Mouse (Mus musculus) heart, embryonic 14.5 days (tissue): ENCODE data around the gene Gadd45a. TPM values are rescaled to one million over a fixed set of nuclear protein-coding genes. Genes with fewer than 3 reads are reported as not detected.

Experiments used
- ATAC-seq: fragments of 200-750 bp; cut with Nextera tagmentation; 2 replicates; pipeline ENCODE4 v1.8.0; 2017; ENCODE audit warnings: low read depth, moderate TSS enrichment; ENCODE audit not compliant: insufficient number of reproducible peaks, insufficient read depth, low FRiP score
- H3K27ac ChIP-seq, 2 experiments: fragments of 200-500 bp in 1 of 2; fragments of 300-500 bp in 1 of 2; sonication (generic) in 1 of 2; replicated peaks in 1 of 2; 2 replicates each; pipeline ENCODE4 v1.5.1; 2012 to 2014; ENCODE audit warnings: low read depth in 2 of 2, low read length in 2 of 2, control low read depth in 1 of 2, mild to moderate bottlenecking in 1 of 2, mixed read lengths in 1 of 2; ENCODE audit not compliant: control insufficient read depth in 1 of 2, insufficient read depth in 1 of 2
- H3K27me3 ChIP-seq: fragments of 300-500 bp; sonication (generic); 2 replicates; pipeline ENCODE4 v1.6.1; 2014; ENCODE audit warnings: mild to moderate bottlenecking, low read length, control low read depth; ENCODE audit not compliant: control insufficient read depth, insufficient read depth
- H3K36me3 ChIP-seq: fragments of 300-500 bp; sonication (generic); 2 replicates; pipeline ENCODE4 v1.6.1; 2014; ENCODE audit warnings: mild to moderate bottlenecking, control low read depth, low read length, mixed read lengths; ENCODE audit not compliant: control insufficient read depth, insufficient read depth
- H3K4me1 ChIP-seq, 2 experiments: fragments of 200-500 bp in 1 of 2; fragments of 300-500 bp in 1 of 2; sonication (generic) in 1 of 2; 2 replicates each; pipeline ENCODE4 v1.6.1; 2012 to 2014; ENCODE audit warnings: low read length in 2 of 2, control low read depth in 1 of 2, mixed read lengths in 1 of 2; ENCODE audit not compliant: control insufficient read depth in 2 of 2, insufficient read depth in 2 of 2
- H3K4me2 ChIP-seq: fragments of 300-500 bp; sonication (generic); 2 replicates; pipeline ENCODE4 v1.6.1; 2014; ENCODE audit warnings: mild to moderate bottlenecking, low read length
- H3K4me3 ChIP-seq, 2 experiments: fragments of 200-500 bp in 1 of 2; fragments of 300-500 bp in 1 of 2; sonication (generic) in 1 of 2; 2 replicates each; pipeline ENCODE4 v1.5.1; 2012 to 2014; ENCODE audit warnings: low read length in 2 of 2, mild to moderate bottlenecking in 2 of 2, control low read depth in 1 of 2, low read depth in 1 of 2, moderate library complexity in 1 of 2; ENCODE audit not compliant: control insufficient read depth in 1 of 2, insufficient read depth in 1 of 2
- H3K9ac ChIP-seq: fragments of 300-500 bp; sonication (generic); 2 replicates; pipeline ENCODE4 v1.6.1; 2014; ENCODE audit warnings: mild to moderate bottlenecking, low read length
- H3K9me3 ChIP-seq: fragments of 300-500 bp; sonication (generic); 2 replicates; pipeline ENCODE4 v1.6.1; 2016; ENCODE audit warnings: low read length, control low read depth; ENCODE audit not compliant: control insufficient read depth
- WGBS: fragments of 180-500 bp; shearing (Covaris S2); extraction: QIAGEN DNeasy Blood & Tissue Kit; methylation state at CpG from one replicate; pipeline ENCODE4 v1.1.7; 2014; 5-methylcytosine and 5-hydroxymethylcytosine counted together
- polyA plus RNA-seq: library from polyadenylated mRNA; unstranded; fragments of >200 nt; fragmentation: Nextera tagmentation; extraction: Ambion mirVana; gene quantifications from 2 replicates; pipeline ENCODE4 v1.2.1, GENCODE M21; 2014

Gadd45a gene
- polyA plus RNA-seq, 1 experiment from 2014 or later: 4.4 TPM

DNA sequence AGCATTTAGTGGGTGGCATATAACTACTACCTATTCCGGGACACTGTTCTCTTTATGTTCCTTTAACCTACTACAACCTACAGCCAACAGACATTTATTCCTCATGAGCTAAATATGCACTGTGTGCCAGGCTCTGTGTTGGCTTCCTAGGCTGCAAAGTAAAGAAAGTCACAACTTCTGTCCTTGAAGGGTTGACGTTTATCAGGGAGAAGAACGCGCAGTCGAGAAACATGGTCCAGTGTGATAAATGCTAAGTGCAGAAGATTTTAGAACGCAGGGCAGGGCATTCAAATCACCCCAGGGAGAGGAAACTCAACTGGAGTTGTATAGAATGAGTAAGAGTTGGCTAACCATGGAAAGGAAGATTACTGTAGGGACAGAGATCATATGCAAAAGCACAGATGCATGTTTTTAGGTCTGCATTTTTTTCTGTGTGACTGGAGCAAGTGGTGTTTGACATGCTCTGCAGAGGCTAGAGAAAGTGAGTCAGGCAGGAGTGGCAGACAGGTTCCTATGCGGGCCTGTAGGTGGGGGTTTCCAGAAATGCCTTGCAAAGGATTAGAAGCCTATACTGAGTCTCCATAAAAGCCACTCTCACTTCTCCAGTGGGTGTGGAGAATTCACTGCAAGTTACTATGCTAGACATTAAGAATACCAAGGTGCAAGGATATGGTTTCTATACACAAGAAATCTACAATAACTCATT is 20.9 kb upstream of the Gadd45a start:
- no peak overlapping the region for H3K4me3 ChIP-seq
- H3K4me2 ChIP-seq: no peak overlapping the region
- H3K9ac ChIP-seq: no peak overlapping the region
- H3K4me1 ChIP-seq: no peaks in the 10 kb centered on the region
- H3K27ac ChIP-seq: no peak overlapping the region
- ATAC-seq: no peak
- no peaks in the 10 kb centered on the region for H3K27me3 ChIP-seq
- WGBS: 61% methylated on average over 7 of the region's 7 CpGs
- H3K36me3 ChIP-seq: no peaks in the 10 kb centered on the region
- H3K9me3 ChIP-seq: no peaks in the 10 kb centered on the region

DNA sequence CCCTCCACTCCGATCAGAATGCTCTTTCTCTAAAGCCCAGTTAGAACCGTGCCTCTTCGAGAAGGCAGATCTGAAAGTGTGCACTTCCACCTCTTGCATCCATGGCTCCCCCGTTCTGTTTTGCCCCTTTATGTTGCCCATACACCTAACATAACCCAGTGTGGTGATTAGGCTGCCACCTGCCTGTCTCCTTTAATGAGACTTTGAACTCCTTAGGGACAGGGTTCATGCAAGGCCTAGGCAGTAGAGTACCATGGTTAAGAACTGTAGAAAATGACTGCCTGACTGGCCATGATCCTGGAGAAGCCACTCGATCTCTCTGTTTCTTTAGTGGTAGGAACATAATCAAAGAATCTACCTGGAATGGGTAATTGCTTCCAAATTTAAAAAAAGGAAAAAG is 20.3 kb upstream of the Gadd45a start:
- Histone ChIP-seq H3K4me2 (no peak overlapping the region), H3K9me3 (no peaks in the 10 kb centered on the region), H3K36me3 (no peaks in the 10 kb centered on the region), H3K27me3 (no peaks in the 10 kb centered on the region), H3K9ac (no peak overlapping the region), H3K27ac (no peak overlapping the region), H3K4me3 (no peak overlapping the region), H3K4me1 (no peaks in the 10 kb centered on the region)
- no peak for ATAC-seq
- 81% methylated on average over 5 of the region's 5 CpGs for WGBS

DNA sequence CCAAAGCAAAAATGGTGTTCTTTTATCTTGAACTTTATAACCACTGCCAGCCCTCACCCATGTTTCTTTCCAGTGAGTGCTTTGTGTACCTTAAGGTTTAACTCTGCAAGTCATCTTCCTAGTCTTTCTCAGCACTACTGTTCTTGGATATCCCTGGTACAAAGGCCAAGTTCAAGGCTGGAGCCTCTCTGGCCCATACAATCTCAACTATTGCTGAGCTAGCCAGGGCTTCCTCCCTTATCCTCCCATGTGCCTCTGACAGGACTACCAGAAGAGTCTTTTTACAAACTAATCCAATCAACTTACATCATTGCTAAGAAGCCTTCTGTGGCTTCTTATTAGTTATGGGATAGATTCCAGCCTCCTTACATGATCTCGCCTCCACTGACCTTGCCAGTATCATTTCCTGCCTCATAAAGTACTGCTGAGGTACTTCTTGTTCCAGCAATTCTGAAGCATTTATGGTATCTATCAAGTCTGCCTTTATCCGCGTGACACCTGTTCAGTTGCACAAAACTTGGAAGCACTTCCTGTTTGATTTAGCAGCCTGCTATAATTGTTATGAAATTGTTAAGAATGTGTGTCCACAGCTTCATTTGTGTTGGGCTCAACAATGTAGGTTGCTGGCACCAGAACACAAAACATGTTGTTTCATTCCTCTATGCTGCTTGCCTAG is 19.8 kb upstream of the Gadd45a start:
- no peak for ATAC-seq
- Histone ChIP-seq H3K4me2 (no peak overlapping the region), H3K36me3 (no peaks in the 10 kb centered on the region), H3K27ac (no peak overlapping the region), H3K9ac (no peak overlapping the region), H3K4me1 (no peaks in the 10 kb centered on the region), H3K27me3 (no peaks in the 10 kb centered on the region), H3K4me3 (no peak overlapping the region), H3K9me3 (no peaks in the 10 kb centered on the region)
- 83% methylated on average over 3 of the region's 3 CpGs for WGBS

DNA sequence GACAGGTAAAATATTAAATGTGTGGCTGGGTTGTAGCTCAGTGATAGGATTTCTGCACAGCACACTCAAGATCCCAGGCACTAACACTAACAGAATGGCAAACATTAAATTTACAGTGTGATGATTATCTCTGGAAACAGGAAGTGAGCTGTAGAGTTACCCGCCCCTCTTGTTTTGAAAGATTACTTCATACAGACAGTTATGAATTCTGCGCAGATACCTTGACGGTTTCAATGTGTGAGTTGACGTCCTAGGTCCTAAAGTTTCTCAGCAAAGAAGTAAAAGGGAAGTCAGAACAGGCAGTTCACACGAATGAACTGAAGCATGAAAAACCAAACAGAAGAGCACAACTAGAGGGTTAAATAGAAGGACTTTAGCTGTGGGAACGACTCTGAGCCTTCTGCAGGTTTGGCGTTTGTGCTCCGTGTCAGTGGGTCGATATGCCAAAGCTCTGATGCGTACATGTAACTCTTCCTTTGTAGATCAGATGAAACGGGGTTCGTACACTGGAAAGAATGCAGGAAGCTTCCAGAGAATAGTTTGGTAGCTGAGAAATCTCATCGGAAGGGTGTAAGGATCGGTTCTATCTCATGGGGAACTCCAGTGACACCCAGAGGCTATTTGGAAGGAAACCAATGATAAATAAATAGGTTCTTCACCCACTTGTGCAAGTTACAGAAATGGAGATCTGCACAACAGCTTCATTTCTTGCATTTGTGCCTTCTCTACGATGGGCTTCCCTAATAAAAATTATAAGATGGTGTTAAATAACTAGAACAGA is 19.0 kb upstream of the Gadd45a start:
- H3K27me3 ChIP-seq: no peaks in the 10 kb centered on the region
- no peaks in the 10 kb centered on the region for H3K9me3 ChIP-seq
- ATAC-seq: no peak
- H3K4me3 ChIP-seq: no peak overlapping the region
- no peaks in the 10 kb centered on the region for H3K36me3 ChIP-seq
- WGBS: 71% methylated on average over 15 of the region's 15 CpGs
- no peaks in the 10 kb centered on the region for H3K4me1 ChIP-seq
- no peak overlapping the region for H3K4me2 ChIP-seq
- no peak overlapping the region for H3K9ac ChIP-seq
- no peak overlapping the region for H3K27ac ChIP-seq

DNA sequence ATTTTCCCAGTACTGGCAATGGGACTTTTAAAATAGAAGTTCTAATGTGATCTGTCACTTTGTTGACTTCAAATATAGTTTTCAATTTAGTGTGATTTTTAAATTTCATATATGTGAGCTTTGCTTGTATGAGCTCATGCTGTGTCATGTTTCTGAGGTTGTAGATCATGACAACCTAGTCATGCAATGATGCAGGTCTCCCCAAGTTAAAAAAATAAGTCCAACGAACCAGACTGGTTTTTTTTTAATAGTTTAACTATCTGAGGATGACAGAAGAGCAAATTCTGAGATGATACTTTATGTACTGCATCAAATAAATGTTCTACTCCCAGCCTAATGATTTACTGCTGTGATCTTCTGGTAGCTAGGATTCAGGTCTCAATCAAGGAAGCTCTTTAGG is 12.8 kb upstream of the Gadd45a start:
- Histone ChIP-seq H3K4me1 (no peaks in the 10 kb centered on the region), H3K9ac (no peak overlapping the region), H3K27ac (no peak overlapping the region), H3K36me3 (no peaks in the 10 kb centered on the region), H3K27me3 (no peaks in the 10 kb centered on the region), H3K4me2 (no peak overlapping the region), H3K4me3 (no peak overlapping the region), H3K9me3 (no peaks in the 10 kb centered on the region)
- 74% methylated on average over 1 of the region's 1 CpGs for WGBS
- no peak for ATAC-seq

DNA sequence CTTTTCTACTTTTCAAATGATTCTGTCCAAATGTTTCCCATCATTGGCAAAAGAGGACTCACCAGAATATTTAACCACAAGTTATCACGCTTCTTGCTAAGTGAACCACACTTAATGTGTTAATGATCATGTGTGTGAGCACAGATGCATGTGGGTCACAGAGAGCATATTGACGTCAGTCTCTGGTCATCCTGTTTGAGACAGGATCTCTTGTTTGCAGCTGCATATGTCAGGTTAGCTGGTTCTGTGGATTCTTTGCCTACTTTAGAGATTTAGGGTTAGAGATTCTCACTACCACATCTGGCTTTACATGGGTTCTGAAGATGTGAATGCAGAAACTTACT is 12.4 kb upstream of the Gadd45a start:
- Histone ChIP-seq H3K4me3 (no peak overlapping the region), H3K9ac (no peak overlapping the region), H3K27ac (no peak overlapping the region), H3K27me3 (no peaks in the 10 kb centered on the region), H3K4me2 (no peak overlapping the region), H3K4me1 (no peaks in the 10 kb centered on the region), H3K36me3 (no peaks in the 10 kb centered on the region), H3K9me3 (no peaks in the 10 kb centered on the region)
- no peak for ATAC-seq
- WGBS: 60% methylated on average over 2 of the region's 2 CpGs

DNA sequence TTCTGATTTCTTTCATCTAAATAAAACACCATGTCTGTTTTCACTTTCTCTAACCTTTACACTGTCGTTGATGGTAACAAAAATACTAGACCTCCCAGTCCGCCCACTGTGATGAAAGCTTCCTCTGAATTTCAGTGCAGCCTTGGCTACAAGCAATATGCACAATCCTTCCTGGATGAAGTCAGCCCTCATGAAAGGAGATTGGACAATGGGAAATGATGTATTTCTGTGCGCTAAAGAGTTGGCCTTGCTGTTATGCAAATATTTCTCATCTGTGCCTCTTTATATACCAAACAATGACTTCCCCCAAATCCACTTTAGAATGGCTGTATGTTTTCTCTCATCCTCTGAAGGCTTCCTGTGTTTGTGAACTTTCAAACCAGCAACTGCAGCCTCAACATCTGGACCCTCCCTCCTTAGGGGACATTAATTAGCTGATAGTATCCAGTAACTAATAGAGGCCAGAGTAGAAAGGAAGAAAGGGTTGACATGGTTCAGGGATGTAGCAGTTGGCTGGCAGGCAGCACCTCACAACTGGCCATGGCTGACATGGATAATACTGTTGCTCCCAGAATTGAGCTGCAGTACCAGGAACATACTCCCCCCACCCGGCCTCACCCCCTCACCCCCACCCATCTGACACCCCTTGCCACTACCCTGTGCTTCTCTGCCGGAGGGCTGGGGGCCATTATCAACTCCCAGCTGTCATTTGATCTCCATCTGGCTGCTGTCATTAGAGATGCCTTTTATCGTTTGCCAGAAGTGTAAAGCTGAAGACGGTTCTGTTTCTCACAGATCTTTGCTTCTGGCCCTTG is 11.8 kb upstream of the Gadd45a start:
- H3K9me3 ChIP-seq: no peaks in the 10 kb centered on the region
- no peaks in the 10 kb centered on the region for H3K4me1 ChIP-seq
- H3K4me3 ChIP-seq: no peak overlapping the region
- no peak overlapping the region for H3K4me2 ChIP-seq
- H3K9ac ChIP-seq: no peak overlapping the region
- no peaks in the 10 kb centered on the region for H3K27me3 ChIP-seq
- no peak for ATAC-seq
- 32% methylated on average over 7 of the region's 7 CpGs for WGBS
- no peaks in the 10 kb centered on the region for H3K36me3 ChIP-seq
- no peak overlapping the region for H3K27ac ChIP-seq
